Mouse (Mus musculus): Measurements from ENCODE around the gene Acer2. TPM values are rescaled to one million over a fixed set of nuclear protein-coding genes. Genes with fewer than 3 reads are reported as not detected.

Acer2 gene
- polyA plus RNA-seq (2017; shearing (Covaris generic)), result 12.1 TPM

GRCm38 (mm10) chr4:86874146-86874847, at the start of gene Acer2:
TSS of gene Acer2 (plus strand) at chr4:86874396.

GRCm38 (mm10) chr4:86857113-86858069, 16.8 kb upstream of the Acer2 start, which contains the start of gene Rps6:
TSS of gene Rps6 (minus strand) at chr4:86857412.

Other genes with a start within 250 kb of the Acer2 start
- 35.4 TPM for gene Plin2, start 204.3 kb upstream of the Acer2 start, polyA plus RNA-seq (2017; shearing (Covaris generic))
- gene Dennd4c, start 125.8 kb upstream of the Acer2 start, polyA plus RNA-seq (2017; shearing (Covaris generic)), result 7.5 TPM
- 682 TPM for gene Rps6, start 17.0 kb upstream of the Acer2 start, polyA plus RNA-seq (2017; shearing (Covaris generic))